Mouse (Mus musculus) cerebellum, adult 9-11 months (tissue): ENCODE data around the gene Ankrd23.
"Not testable (repeated sequence)": the region's sequence is repeated elsewhere in the genome, so short reads cannot be mapped to it uniquely, and the experiment has no call there.

ENCODE experiments used
- DNase-seq: peaks from one replicate; pipeline ENCODE4 v3.0.0; 2022

Ankrd23 gene

GRCm38 (mm10) chr1:36536783-36537182 is at the start of gene Ankrd23:
Gene Ankrd23 (minus strand): TSS chr1:36536883.
- DNase-seq: not testable (repeated sequence)

GRCm38 (mm10) chr1:36586288-36586687 is 49.6 kb upstream of the Ankrd23 start:
- DNase-seq: no peak

GRCm38 (mm10) chr1:36583408-36584116 is 46.9 kb upstream of the Ankrd23 start:
- no peak for DNase-seq

- no peak for DNase-seq
These were observed 45.5 kb upstream of the Ankrd23 start for GRCm38 (mm10) chr1:36582211-36582610.

- no peak for DNase-seq
These were observed 44.6 kb upstream of the Ankrd23 start for GRCm38 (mm10) chr1:36581260-36581659.

GRCm38 (mm10) chr1:36580384-36581207 is 43.9 kb upstream of the Ankrd23 start:
- peak; percentile 83 for DNase-seq

GRCm38 (mm10) chr1:36579974-36580383 is 43.3 kb upstream of the Ankrd23 start:
- peak; percentile 60 for DNase-seq

GRCm38 (mm10) chr1:36576991-36577675 is 40.5 kb upstream of the Ankrd23 start:
- DNase-seq: no peak

- no peak for DNase-seq
These were observed 38.7 kb upstream of the Ankrd23 start for GRCm38 (mm10) chr1:36575347-36575746.

GRCm38 (mm10) chr1:36574196-36574955 is 37.7 kb upstream of the Ankrd23 start:
- no peak for DNase-seq

GRCm38 (mm10) chr1:36573524-36573923 is 36.8 kb upstream of the Ankrd23 start:
- DNase-seq: no peak

GRCm38 (mm10) chr1:36572709-36573108 is 36.0 kb upstream of the Ankrd23 start:
- no peak for DNase-seq

GRCm38 (mm10) chr1:36572140-36572700 is 35.5 kb upstream of the Ankrd23 start:
- no peak for DNase-seq

GRCm38 (mm10) chr1:36571627-36572026 is 34.9 kb upstream of the Ankrd23 start:
- DNase-seq: no peak

- no peak for DNase-seq
These were observed 33.6 kb upstream of the Ankrd23 start for GRCm38 (mm10) chr1:36570320-36570719.

GRCm38 (mm10) chr1:36569694-36570276 is 33.1 kb upstream of the Ankrd23 start:
- no peak for DNase-seq

- no peak for DNase-seq
These were observed 32.1 kb upstream of the Ankrd23 start for GRCm38 (mm10) chr1:36568776-36569175.

GRCm38 (mm10) chr1:36567818-36568603 is 31.3 kb upstream of the Ankrd23 start:
- DNase-seq: no peak

- DNase-seq: no peak
These were observed 29.7 kb upstream of the Ankrd23 start for GRCm38 (mm10) chr1:36566425-36566824.

GRCm38 (mm10) chr1:36564101-36564500 is 27.4 kb upstream of the Ankrd23 start:
- no peak for DNase-seq

GRCm38 (mm10) chr1:36563632-36564031 is 26.9 kb upstream of the Ankrd23 start:
- no peak for DNase-seq
